Mouse (Mus musculus) telencephalon, adult 2 months (tissue): ENCODE measurements at regions not wholly inside any gene's neighbourhood (a gene's known extent, or its start where the extent isn't known, plus 50 kb on each side); places are given as distances from the start of the nearest gene placed in this dataset.

Source experiments
- DNase-seq: peaks from one replicate; pipeline ENCODE4 v3.0.0-alpha.2; 2011; ENCODE audit warnings: low read depth, low spot score

GRCm38 (mm10) chr9:69705942-69706341 lies 54.8 kb downstream of the Foxb1 start:
- DNase-seq = peak; percentile 1

GRCm38 (mm10) chr9:69705071-69705470 lies 55.7 kb downstream of the Foxb1 start:
- no peak for DNase-seq

GRCm38 (mm10) chr9:69703731-69704130 lies 57.0 kb downstream of the Foxb1 start:
- DNase-seq = no peak

- DNase-seq = no peak
Measured at GRCm38 (mm10) chr9:69702156-69702928, 58.4 kb downstream of the Foxb1 start.

GRCm38 (mm10) chr9:69700696-69701095 lies 60.0 kb downstream of the Foxb1 start:
- DNase-seq = no peak

- no peak for DNase-seq
Measured at GRCm38 (mm10) chr9:69691756-69692155, 69.0 kb downstream of the Foxb1 start.

GRCm38 (mm10) chr9:69687349-69688123 lies 73.2 kb downstream of the Foxb1 start:
- no peak for DNase-seq

- DNase-seq = no peak
Measured at GRCm38 (mm10) chr9:69686766-69687165, 74.0 kb downstream of the Foxb1 start.

- DNase-seq = no peak
Measured at GRCm38 (mm10) chr9:69685630-69686029, 75.1 kb downstream of the Foxb1 start.

- DNase-seq = no peak
Measured at GRCm38 (mm10) chr9:69681372-69682213, 79.1 kb downstream of the Foxb1 start.

- no peak for DNase-seq
Measured at GRCm38 (mm10) chr9:69678634-69679033, 82.1 kb downstream of the Foxb1 start.

- DNase-seq = no peak
Measured at GRCm38 (mm10) chr9:69673463-69674105, 87.2 kb downstream of the Foxb1 start.

GRCm38 (mm10) chr9:69672657-69673462 lies 87.9 kb downstream of the Foxb1 start:
- no peak for DNase-seq

- no peak for DNase-seq
Measured at GRCm38 (mm10) chr9:69671199-69671598, 89.5 kb downstream of the Foxb1 start.

- DNase-seq = no peak
Measured at GRCm38 (mm10) chr9:69670551-69671044, 90.1 kb downstream of the Foxb1 start.

GRCm38 (mm10) chr9:69669611-69670550 lies 90.9 kb downstream of the Foxb1 start:
- no peak for DNase-seq

GRCm38 (mm10) chr9:69668475-69669090 lies 92.2 kb downstream of the Foxb1 start:
- DNase-seq = no peak

- no peak for DNase-seq
Measured at GRCm38 (mm10) chr9:69667064-69667533, 93.6 kb downstream of the Foxb1 start.

GRCm38 (mm10) chr9:69664201-69664600 lies 96.5 kb downstream of the Foxb1 start:
- no peak for DNase-seq
